Mouse (Mus musculus) heart, postnatal 0 days (tissue): ENCODE measurements around the gene Hoxd8. TPM values are rescaled to one million over a fixed set of nuclear protein-coding genes. Genes with fewer than 3 reads are reported as not detected.
A peak's percentile ranks its signal among the peaks of the same experiment; 100 is the strongest.

Source experiments
- ATAC-seq: fragments of 200-750 bp; cut with Nextera tagmentation; 2 replicates; pipeline ENCODE4 v1.8.0; 2017; ENCODE audit warnings: low read depth, moderate number of reproducible peaks, moderate library complexity; ENCODE audit not compliant: insufficient read depth
- DNase-seq: peaks from one replicate; pipeline ENCODE4 v3.0.0-alpha.2; 2016; ENCODE audit warnings: low spot score
- H3K27ac ChIP-seq: fragments of 300-500 bp; sonication (generic); 2 replicates; pipeline ENCODE4 v1.5.1; 2014; ENCODE audit warnings: low read depth, mild to moderate bottlenecking
- H3K27me3 ChIP-seq: fragments of 300-500 bp; sonication (generic); 2 replicates; pipeline ENCODE4 v1.6.1; 2014; ENCODE audit warnings: low read length, mixed read lengths; ENCODE audit not compliant: control insufficient read depth, insufficient read depth
- H3K36me3 ChIP-seq: fragments of 300-500 bp; sonication (generic); replicated peaks from 2 replicates; pipeline ENCODE4 v1.6.1; 2014; ENCODE audit warnings: low read length, mixed read lengths; ENCODE audit not compliant: control insufficient read depth, insufficient read depth
- H3K4me1 ChIP-seq: fragments of 300-500 bp; sonication (generic); 2 replicates; pipeline ENCODE4 v1.6.1; 2014; ENCODE audit warnings: antibody characterized with exemption; ENCODE audit not compliant: control insufficient read depth, insufficient read depth
- H3K4me2 ChIP-seq: fragments of 300-500 bp; sonication (generic); 2 replicates; pipeline ENCODE4 v1.6.1; 2014; ENCODE audit warnings: low read depth, mild to moderate bottlenecking, low read length, moderate library complexity
- H3K4me3 ChIP-seq: fragments of 300-500 bp; sonication (generic); 2 replicates; pipeline ENCODE4 v1.5.1; 2014; ENCODE audit warnings: low read depth, low read length
- H3K9ac ChIP-seq: fragments of 300-500 bp; sonication (generic); replicated peaks from 2 replicates; pipeline ENCODE4 v1.6.1; 2014; ENCODE audit warnings: low read depth, low read length, mixed read lengths
- H3K9me3 ChIP-seq: fragments of 300-500 bp; sonication (generic); replicated peaks from 2 replicates; pipeline ENCODE4 v1.6.1; 2016; ENCODE audit warnings: low read length; ENCODE audit not compliant: control insufficient read depth
- CTCF ChIP-seq: IDR thresholded peaks from 2 replicates; pipeline ENCODE4 v1.5.1; 2016; ENCODE audit warnings: antibody characterized with exemption, control low read depth, low read depth
- EP300 ChIP-seq: IDR thresholded peaks from 2 replicates; pipeline ENCODE4 v1.6.1; 2016; ENCODE audit warnings: antibody characterized with exemption, low read depth
- WGBS: fragments of 180-500 bp; shearing (Covaris S2); extraction: QIAGEN DNeasy Blood & Tissue Kit; methylation state at CpG from one replicate; pipeline ENCODE4 v1.1.7; 2014; 5-methylcytosine and 5-hydroxymethylcytosine counted together
- polyA plus RNA-seq: library from polyadenylated mRNA; unstranded; fragments of >200 nt; fragmentation: Nextera tagmentation; extraction: Ambion mirVana; gene quantifications from 2 replicates; pipeline ENCODE4 v1.2.1, GENCODE M21; 2015
- total RNA-seq: library from RNA; depleted of rRNA; stranded (reverse); fragments of >200 nt; gene quantifications from 2 replicates; pipeline ENCODE4 v1.2.3, GENCODE M21; 2014; ENCODE audit warnings: low replicate concordance

Gene Hoxd8
- total and polyA plus RNA-seq, 2 experiments from 2014 or later = 0.23 to 1.5 TPM

DNA sequence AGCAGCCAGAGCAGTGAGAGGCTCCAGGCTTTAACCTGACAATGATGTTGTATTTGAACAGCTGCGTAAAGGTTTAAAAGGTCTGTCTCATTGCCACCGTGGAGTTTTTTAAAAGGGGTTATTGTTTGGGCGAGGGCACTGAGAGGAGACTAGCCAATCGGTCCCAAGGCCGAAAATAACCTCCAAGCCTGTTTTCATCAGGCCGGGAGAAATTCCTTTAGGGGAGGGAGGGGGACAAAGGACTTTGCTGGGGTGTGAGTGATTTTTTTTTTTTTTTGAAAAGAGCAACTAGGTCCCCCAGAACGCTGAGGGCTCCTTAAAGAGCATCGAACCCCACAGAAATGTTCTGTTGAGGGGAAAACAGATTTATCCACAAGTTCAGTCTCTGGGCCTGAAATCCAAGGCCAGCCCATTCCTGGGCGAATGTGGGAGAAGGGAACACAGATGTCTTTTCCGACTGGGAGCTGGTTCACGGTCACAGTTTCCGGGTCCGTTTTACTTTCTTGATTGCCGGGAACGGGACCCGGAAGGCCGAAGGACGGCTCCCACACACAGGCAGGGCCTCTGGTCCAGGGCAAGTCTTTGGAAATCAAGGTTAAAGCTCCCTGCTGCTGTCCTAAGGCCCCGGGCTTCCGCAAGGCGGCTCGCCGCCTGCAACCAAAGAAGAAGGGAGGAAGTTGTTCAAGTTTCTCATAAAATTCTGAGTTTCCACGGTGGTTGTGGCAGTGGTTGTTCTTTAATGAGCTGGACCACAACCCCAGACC, 14.7 kb upstream of the Hoxd8 start:
- no peaks in the 10 kb centered on the region for H3K9me3 ChIP-seq
- H3K36me3 ChIP-seq = no peaks in the 10 kb centered on the region
- H3K4me1 ChIP-seq = no peaks in the 10 kb centered on the region
- H3K4me3 ChIP-seq = no peak overlapping the region
- TF ChIP-seq EP300 (no peak), CTCF (no peak)
- 2% methylated on average over 24 of the region's 24 CpGs for WGBS
- no peak overlapping the region for H3K27ac ChIP-seq
- no peak for DNase-seq
- H3K9ac ChIP-seq = no peak overlapping the region
- no peak for ATAC-seq
- no peak overlapping the region for H3K4me2 ChIP-seq
- peaks cover 99% of the 10 kb centered on the region for H3K27me3 ChIP-seq

DNA sequence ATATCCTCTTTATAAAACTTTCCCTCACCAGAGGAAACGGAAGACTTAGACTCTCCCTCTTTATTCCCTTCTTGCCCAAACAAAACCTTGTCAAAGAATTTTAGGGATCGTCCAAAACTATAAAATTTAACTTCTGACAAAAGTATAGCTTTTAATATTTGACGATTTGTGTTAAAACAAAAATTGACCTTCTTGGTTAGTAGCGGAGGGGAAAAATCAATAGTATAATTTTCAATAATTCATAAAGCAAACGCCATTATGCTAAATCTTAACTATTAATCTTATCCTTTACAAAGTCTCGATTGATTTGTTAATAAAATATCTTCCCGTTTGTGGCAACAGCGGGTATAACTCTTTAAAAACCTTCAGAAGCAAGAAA, 14.1 kb upstream of the Hoxd8 start:
- Histone ChIP-seq H3K27me3 (peaks cover 99% of the 10 kb centered on the region), H3K9me3 (no peaks in the 10 kb centered on the region), H3K4me2 (no peak overlapping the region), H3K27ac (no peak overlapping the region), H3K36me3 (no peaks in the 10 kb centered on the region), H3K4me3 (no peak overlapping the region), H3K4me1 (no peaks in the 10 kb centered on the region), H3K9ac (no peak overlapping the region)
- no peak for TF ChIP-seq CTCF
- TF ChIP-seq EP300 = no peak
- DNase-seq (no peak), ATAC-seq (no peak)
- 8% methylated on average over 8 of the region's 8 CpGs for WGBS

DNA sequence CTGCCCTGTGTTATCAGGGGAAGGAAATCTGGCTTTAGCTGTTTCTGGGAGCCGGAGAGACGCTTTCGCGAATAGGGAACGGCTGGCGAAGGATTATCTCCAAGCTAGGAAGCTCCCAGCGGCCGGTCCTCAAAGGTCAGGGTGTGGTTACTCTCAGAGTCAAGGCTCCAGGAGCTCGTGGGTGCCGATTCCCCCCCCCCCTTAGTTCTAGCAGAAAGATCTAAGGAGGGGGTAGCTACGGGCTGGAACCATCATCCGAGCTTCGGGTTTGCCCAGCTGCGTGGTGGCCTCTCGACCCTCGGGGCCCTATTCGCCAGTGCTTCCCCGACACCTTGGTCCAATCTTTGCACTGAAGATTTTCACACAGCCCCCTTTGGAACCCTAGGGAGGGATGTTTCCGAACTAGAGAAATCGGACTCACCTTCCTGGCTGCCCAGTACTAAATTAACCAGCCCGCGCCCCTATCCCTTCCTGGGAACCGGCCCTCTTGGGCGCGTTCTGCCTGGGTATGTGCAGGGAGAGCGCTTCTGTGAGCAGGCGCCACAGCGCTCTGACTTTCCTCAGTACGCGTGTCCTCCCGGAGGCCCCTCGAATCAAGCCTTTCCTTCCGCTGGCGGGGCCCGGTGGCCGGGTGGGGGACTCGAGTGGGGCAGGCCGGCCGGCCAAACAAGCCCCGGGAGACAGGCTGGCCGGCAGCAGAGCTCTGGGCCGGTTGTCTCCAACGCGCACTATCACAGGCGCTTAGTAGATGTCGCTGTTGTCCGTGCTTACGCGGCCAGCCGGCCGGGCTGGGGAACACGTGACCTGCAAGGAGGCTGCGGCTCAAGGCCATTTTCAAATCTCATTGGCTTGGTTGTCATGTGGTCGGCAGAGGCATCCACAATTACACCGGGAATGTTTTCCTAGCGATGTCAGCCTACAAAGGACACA, 13.1 kb upstream of the Hoxd8 start, which contains the start of gene Hoxd10:
TSS of gene Hoxd10 (plus strand) at position 903 of the 930 bp plus-strand sequence.
- H3K9ac ChIP-seq = no peak within 1 kb of the TSS
- TF ChIP-seq EP300 = no peak
- TF ChIP-seq CTCF = peak; percentile 40
- 3% methylated on average over 56 of the region's 56 CpGs for WGBS
- H3K9me3 ChIP-seq = no peaks in the 10 kb centered on the region
- H3K4me2 ChIP-seq = peak within 1 kb of the TSS; percentile 19; the same call in 1 of the 2 replicates
- peak within 1 kb of the TSS; percentile 28 for H3K4me3 ChIP-seq
- DNase-seq = peak; percentile 58
- no peaks in the 10 kb centered on the region for H3K4me1 ChIP-seq
- H3K36me3 ChIP-seq = no peaks in the 10 kb centered on the region
- H3K27ac ChIP-seq = no peak within 1 kb of the TSS
- peak; percentile 65; the same call in 1 of the 2 replicates for ATAC-seq
- H3K27me3 ChIP-seq = peaks cover 99% of the 10 kb centered on the region

DNA sequence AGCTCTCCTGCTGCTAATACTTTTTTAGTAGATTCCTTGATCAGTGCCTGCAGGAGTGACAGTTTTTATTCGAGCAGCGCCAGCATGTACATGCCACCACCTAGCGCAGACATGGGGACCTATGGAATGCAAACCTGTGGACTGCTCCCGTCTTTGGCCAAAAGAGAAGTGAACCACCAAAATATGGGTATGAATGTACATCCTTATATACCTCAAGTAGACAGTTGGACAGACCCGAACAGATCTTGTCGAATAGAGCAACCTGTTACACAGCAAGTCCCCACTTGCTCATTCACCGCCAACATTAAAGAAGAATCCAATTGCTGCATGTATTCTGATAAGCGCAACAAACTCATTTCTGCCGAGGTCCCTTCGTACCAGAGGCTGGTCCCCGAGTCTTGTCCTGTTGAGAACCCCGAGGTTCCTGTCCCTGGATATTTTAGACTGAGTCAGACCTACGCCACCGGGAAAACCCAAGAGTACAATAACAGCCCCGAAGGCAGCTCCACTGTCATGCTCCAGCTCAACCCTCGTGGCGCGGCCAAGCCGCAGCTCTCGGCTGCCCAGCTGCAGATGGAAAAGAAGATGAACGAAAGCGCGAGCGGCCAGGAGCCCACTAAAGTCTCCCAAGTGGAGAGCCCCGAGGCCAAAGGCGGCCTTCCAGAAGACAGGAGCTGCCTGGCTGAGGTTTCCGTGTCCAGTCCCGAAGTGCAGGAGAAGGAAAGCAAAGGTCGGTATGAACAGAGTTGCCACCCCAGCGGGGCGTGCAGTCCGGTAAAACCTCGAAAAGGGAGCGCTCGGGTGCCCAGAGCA, 12.2 kb upstream of the Hoxd8 start:
- Histone ChIP-seq H3K36me3 (no peaks in the 10 kb centered on the region), H3K27ac (no peak overlapping the region), H3K4me3 (peak overlapping the region; percentile 28; the same call in 1 of the 2 replicates), H3K27me3 (peaks cover 99% of the 10 kb centered on the region), H3K4me1 (no peaks in the 10 kb centered on the region), H3K9ac (no peak overlapping the region), H3K4me2 (no peak overlapping the region), H3K9me3 (no peaks in the 10 kb centered on the region)
- WGBS = 5% methylated on average over 35 of the region's 35 CpGs
- TF ChIP-seq EP300 (no peak), CTCF (no peak)
- ATAC-seq = no peak
- DNase-seq = no peak

DNA sequence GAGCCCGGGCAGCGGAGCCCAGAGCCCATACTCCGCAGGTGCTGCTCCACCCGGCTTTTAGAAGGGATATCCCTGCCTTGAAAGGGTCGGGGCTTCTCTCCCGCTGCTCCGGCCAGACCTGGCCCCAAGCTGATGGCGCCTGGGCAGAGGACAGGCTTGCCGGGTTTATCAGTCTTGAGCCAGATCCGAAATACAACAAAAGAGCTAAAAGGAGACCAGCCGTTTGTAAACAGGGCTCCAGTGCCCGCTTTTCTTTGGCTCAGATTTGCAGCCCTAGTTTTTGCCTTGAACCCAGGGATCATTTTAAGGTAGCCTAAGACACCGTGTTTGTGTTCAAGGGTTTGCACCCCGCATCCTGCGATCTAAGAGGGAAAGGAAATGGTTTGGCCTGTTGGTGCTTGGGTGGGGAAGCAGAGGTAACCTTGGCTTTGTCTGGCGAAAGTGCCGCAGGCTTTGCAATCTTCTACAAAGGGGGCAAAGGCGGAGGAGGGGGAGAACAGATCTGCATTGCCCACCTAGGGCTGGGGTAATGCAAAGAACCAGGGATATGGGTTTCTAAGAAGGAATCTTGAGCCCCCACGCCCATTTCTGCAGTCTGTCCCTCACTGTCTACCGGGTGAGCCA, 11.5 kb upstream of the Hoxd8 start:
- WGBS = 3% methylated on average over 20 of the region's 20 CpGs
- Histone ChIP-seq H3K4me2 (no peak overlapping the region), H3K4me1 (no peaks in the 10 kb centered on the region)

More for the DNA sequence above, 11.5 kb upstream of the Hoxd8 start:
- ATAC-seq = no peak
- H3K36me3 ChIP-seq = no peaks in the 10 kb centered on the region
- H3K4me3 ChIP-seq = no peak overlapping the region
- no peak overlapping the region for H3K27ac ChIP-seq
- TF ChIP-seq CTCF (no peak), EP300 (no peak)
- H3K9me3 ChIP-seq = no peaks in the 10 kb centered on the region
- H3K9ac ChIP-seq = no peak overlapping the region
- DNase-seq = no peak
- H3K27me3 ChIP-seq = peaks cover 99% of the 10 kb centered on the region
